ENCODE assay signal across 8 mouse cellular contexts in the genomic region with DNA sequence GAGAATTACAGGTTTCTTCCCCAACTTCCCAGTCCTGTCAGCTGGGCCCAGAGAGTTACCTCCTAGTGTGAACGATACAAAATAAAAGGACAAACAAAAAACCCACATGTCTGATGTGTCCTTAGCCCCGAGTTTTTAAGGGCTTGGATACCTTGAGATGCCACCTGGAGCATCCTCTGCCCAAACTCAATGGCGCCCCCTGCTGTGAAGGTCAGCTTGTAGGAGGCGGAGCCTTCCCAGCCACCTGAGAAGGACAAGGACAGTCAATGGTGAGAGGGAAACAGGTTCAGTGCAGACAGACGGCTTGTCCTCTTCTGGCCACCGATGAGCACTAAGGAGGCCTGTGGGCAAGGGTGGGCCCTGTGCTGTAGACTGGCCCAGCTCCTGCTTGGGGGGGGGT. TPM values are rescaled to one million over a fixed set of nuclear protein-coding genes. Genes with fewer than 3 reads are reported as not detected.
DNase-seq lines count a peak whose midpoint lies in the region; ATAC-seq and TF ChIP-seq lines count a peak whose summit lies in the region.

No protein-coding gene starts in this region.

- H3K27me3 ChIP-seq in liver, embryonic 15.5 days: no peaks in the 10 kb centered on the region

- no peak for ATAC-seq in CD4-positive, CD25-positive, alpha-beta regulatory T cell, adult 4 months
- no peak for ATAC-seq in liver, embryonic 15.5 days (ENCODE audit: insufficient read depth)

- peak overlapping the region; percentile 36; the same call in 1 of the 2 replicates for H3K27ac ChIP-seq in left cerebral cortex, adult 2 months
- H3K27ac ChIP-seq in liver, embryonic 15.5 days (replicated peaks): peak overlapping the region; percentile 26; the same call in 1 of the 2 replicates

- H3K36me3 ChIP-seq in liver, embryonic 15.5 days (replicated peaks): peaks cover 70% of the 10 kb centered on the region

- H3K4me1 ChIP-seq in liver, embryonic 15.5 days (replicated peaks): peaks cover 97% of the 10 kb centered on the region

- 53% methylated on average over 6 of the region's 6 CpGs for WGBS in liver, embryonic 15.5 days (ENCODE audit: insufficient replicate concordance)

- intact Hi-C loops in left cerebral cortex, adult 2 months (cut with DNase I): no loop called here
- intact Hi-C loops in left cerebral cortex, postnatal 4 days (cut with DNase I): no loop called here

- TF ChIP-seq POLR2A in brain, embryonic 14.5 days (IDR thresholded peaks at IDR 0.05; ENCODE audit: borderline replicate concordance, extremely low read depth, insufficient read depth, insufficient read length, poor library complexity, severe bottlenecking): no peak

- H3K9me3 ChIP-seq in liver, embryonic 15.5 days (replicated peaks): no peaks in the 10 kb centered on the region

- no peak overlapping the region for H3K9ac ChIP-seq in liver, embryonic 15.5 days

- H3K4me2 ChIP-seq in liver, embryonic 15.5 days: no peak overlapping the region

- peak; percentile 87 for DNase-seq in CD4-positive, CD25-positive, alpha-beta regulatory T cell, adult 2 months (ENCODE audit: low read depth, low spot score)
- DNase-seq in left cerebral cortex, adult 2 months (ENCODE audit: extremely low spot score in 1 of 2, low spot score in 2 of 2): no peak
- DNase-seq in left cerebral cortex, adult 11 months (ENCODE audit: low spot score): no peak
- no peak for DNase-seq in brain, embryonic 14.5 days (ENCODE audit: low read depth)
- peak; percentile 46 to 64 for DNase-seq in thymus, adult 18-20 months
- no peak for DNase-seq in left cerebral cortex, postnatal 4 days

- peak; percentile 52 for TF ChIP-seq CTCF in left cerebral cortex, adult 2 months (IDR thresholded peaks at IDR 0.05)
- TF ChIP-seq CTCF in brain, embryonic 14.5 days (IDR thresholded peaks at IDR 0.05; ENCODE audit: borderline replicate concordance, extremely low read depth, insufficient read depth, insufficient read length): peak; percentile 19; the same call in 1 of the 2 replicates

- H3K4me3 ChIP-seq in left cerebral cortex, adult 2 months: no peak overlapping the region
- H3K4me3 ChIP-seq in liver, embryonic 15.5 days (replicated peaks): no peak overlapping the region

RNA-seq across cellular contexts. Expression of gene Unc13d, which starts 3.3 kb away (rescaled TPM):
- 100 to 1,000 TPM in 1 of 2 experiments, 10 to 100 TPM in 1; 73.8 to 138 TPM for polyA plus RNA-seq in CD4-positive, CD25-positive, alpha-beta regulatory T cell, adult 4 months (2017; shearing (Covaris generic))
- 1 to 10 TPM; 1.5 to 2.0 TPM for total RNA-seq in left cerebral cortex, adult 2 months (2021)
- polyA plus RNA-seq in brain, embryonic 14.5 days (2012; rRNA removed): 0.97 and 1.1 TPM in 2 replicates
- 21.4 and 23.3 TPM in 2 replicates for polyA plus RNA-seq in liver, embryonic 15.5 days (2015; fragmentation: Nextera tagmentation; extraction: Ambion mirVana)
- total RNA-seq in left cerebral cortex, postnatal 4 days (2021): 1 to 10 TPM in 1 of 2 experiments, under 1 TPM in 1; 0.56 to 1.2 TPM

RNA-seq across cellular contexts. Expression of gene Wbp2, which starts 5.7 kb away (rescaled TPM):
- 100 to 1,000 TPM; 133 to 265 TPM for polyA plus RNA-seq in CD4-positive, CD25-positive, alpha-beta regulatory T cell, adult 4 months (2017; shearing (Covaris generic))
- total RNA-seq in left cerebral cortex, adult 2 months (2021): 100 to 1,000 TPM; 387 to 414 TPM
- 142 and 148 TPM in 2 replicates for polyA plus RNA-seq in brain, embryonic 14.5 days (2012; rRNA removed)
- 83.9 and 93.0 TPM in 2 replicates for polyA plus RNA-seq in liver, embryonic 15.5 days (2015; fragmentation: Nextera tagmentation; extraction: Ambion mirVana)
- 100 to 1,000 TPM; 171 to 176 TPM for total RNA-seq in left cerebral cortex, postnatal 4 days (2021)

RNA-seq across cellular contexts. Expression of gene Trim47, which starts 45.9 kb away (rescaled TPM):
- polyA plus RNA-seq in CD4-positive, CD25-positive, alpha-beta regulatory T cell, adult 4 months (2017; shearing (Covaris generic)): not detected
- 1 to 10 TPM; 5.2 to 8.0 TPM for total RNA-seq in left cerebral cortex, adult 2 months (2021)
- polyA plus RNA-seq in brain, embryonic 14.5 days (2012; rRNA removed): 4.2 and 5.3 TPM in 2 replicates
- 5.4 and 7.6 TPM in 2 replicates for polyA plus RNA-seq in liver, embryonic 15.5 days (2015; fragmentation: Nextera tagmentation; extraction: Ambion mirVana)
- total RNA-seq in left cerebral cortex, postnatal 4 days (2021): 1 to 10 TPM; 9.2 to 9.3 TPM

RNA-seq across cellular contexts. Expression of gene Trim65, which starts 49.8 kb away (rescaled TPM):
- 10 to 100 TPM; 14.4 to 17.9 TPM for polyA plus RNA-seq in CD4-positive, CD25-positive, alpha-beta regulatory T cell, adult 4 months (2017; shearing (Covaris generic))
- 1 to 10 TPM; 7.6 to 9.1 TPM for total RNA-seq in left cerebral cortex, adult 2 months (2021)
- 2.2 and 3.4 TPM in 2 replicates for polyA plus RNA-seq in brain, embryonic 14.5 days (2012; rRNA removed)
- polyA plus RNA-seq in liver, embryonic 15.5 days (2015; fragmentation: Nextera tagmentation; extraction: Ambion mirVana): 1.2 and 1.5 TPM in 2 replicates
- 1 to 10 TPM; 4.9 to 5.2 TPM for total RNA-seq in left cerebral cortex, postnatal 4 days (2021)

RNA-seq across cellular contexts. Expression of gene Unk, which starts 51.0 kb away (rescaled TPM):
- polyA plus RNA-seq in CD4-positive, CD25-positive, alpha-beta regulatory T cell, adult 4 months (2017; shearing (Covaris generic)): 10 to 100 TPM; 10.4 to 16.1 TPM
- 10 to 100 TPM; 22.7 to 24.6 TPM for total RNA-seq in left cerebral cortex, adult 2 months (2021)
- polyA plus RNA-seq in brain, embryonic 14.5 days (2012; rRNA removed): 67.3 and 87.0 TPM in 2 replicates
- polyA plus RNA-seq in liver, embryonic 15.5 days (2015; fragmentation: Nextera tagmentation; extraction: Ambion mirVana): 10.1 and 11.6 TPM in 2 replicates
- 10 to 100 TPM; 38.8 to 42.9 TPM for total RNA-seq in left cerebral cortex, postnatal 4 days (2021)

Comparison
In these comparisons a context has a peak if more than half of its experiments do, and no peak if none do; other contexts are left out.
1. DNase-seq: peak in CD4-positive, CD25-positive, alpha-beta regulatory T cell, adult 2 months (single experiment) and thymus, adult 18-20 months (2 of 2); none in left cerebral cortex, adult 2 months (0 of 2), left cerebral cortex, adult 11 months (single experiment), brain, embryonic 14.5 days (single experiment) and left cerebral cortex, postnatal 4 days (single experiment).
2. RNA of gene Unc13d, which starts 3.3 kb away (polyA plus RNA-seq): 73.8 to 138 TPM in CD4-positive, CD25-positive, alpha-beta regulatory T cell, adult 4 months and 21.4 to 23.3 TPM in liver, embryonic 15.5 days; 0.97 to 1.1 TPM in brain, embryonic 14.5 days; every median in the first group is over 10 times any median in the second.